Mouse (Mus musculus) heart, embryonic 15.5 days (tissue): ENCODE measurements at regions not wholly inside any gene's neighbourhood (a gene's known extent, or its start where the extent isn't known, plus 50 kb on each side); places are given as distances from the start of the nearest gene placed in this dataset.

Experiments used
- ATAC-seq: fragments of 200-750 bp; cut with Nextera tagmentation; replicated peaks from 2 replicates; pipeline ENCODE4 v1.8.0; 2017; ENCODE audit warnings: low read depth, moderate TSS enrichment; ENCODE audit not compliant: insufficient number of reproducible peaks, insufficient read depth, low FRiP score
- H3K27ac ChIP-seq: fragments of 300-500 bp; sonication (generic); 2 replicates; pipeline ENCODE4 v1.5.1; 2015; ENCODE audit warnings: mild to moderate bottlenecking, inconsistent platforms
- H3K27me3 ChIP-seq: fragments of 300-500 bp; sonication (generic); 2 replicates; pipeline ENCODE4 v1.6.1; 2015; ENCODE audit warnings: inconsistent platforms
- H3K36me3 ChIP-seq: fragments of 300-500 bp; sonication (generic); 2 replicates; pipeline ENCODE4 v1.6.1; 2015; ENCODE audit warnings: mild to moderate bottlenecking, inconsistent platforms
- H3K4me1 ChIP-seq: fragments of 300-500 bp; sonication (generic); replicated peaks from 2 replicates; pipeline ENCODE4 v1.6.1; 2015; ENCODE audit warnings: inconsistent platforms
- H3K4me2 ChIP-seq: fragments of 300-500 bp; sonication (generic); 2 replicates; pipeline ENCODE4 v1.6.1; 2015; ENCODE audit warnings: inconsistent platforms, mild to moderate bottlenecking, moderate library complexity
- H3K4me3 ChIP-seq: fragments of 300-500 bp; sonication (generic); 2 replicates; pipeline ENCODE4 v1.5.1; 2015; ENCODE audit warnings: mild to moderate bottlenecking, inconsistent platforms
- H3K9ac ChIP-seq: fragments of 300-500 bp; sonication (generic); 2 replicates; pipeline ENCODE4 v1.6.1; 2015; ENCODE audit warnings: mild to moderate bottlenecking, inconsistent platforms
- H3K9me3 ChIP-seq: fragments of 300-500 bp; sonication (generic); replicated peaks from 2 replicates; pipeline ENCODE4 v1.6.1; 2016; ENCODE audit warnings: inconsistent platforms
- WGBS: fragments of 180-500 bp; shearing (Covaris S2); methylation state at CpG from one replicate; pipeline ENCODE4 v1.1.7; 2015; ENCODE audit warnings: mixed read lengths; 5-methylcytosine and 5-hydroxymethylcytosine counted together

- Histone ChIP-seq H3K4me3 (no peak overlapping the region), H3K27ac (no peak overlapping the region), H3K9ac (no peak overlapping the region), H3K4me1 (peaks cover 7% of the 10 kb centered on the region; the same call in 1 of the 2 replicates), H3K4me2 (no peak overlapping the region), H3K9me3 (no peaks in the 10 kb centered on the region), H3K27me3 (no peaks in the 10 kb centered on the region), H3K36me3 (no peaks in the 10 kb centered on the region)
- WGBS: 68% methylated on average over 3 of the region's 3 CpGs
- no peak for ATAC-seq
These were observed 226.8 kb downstream of the Csl start for GRCm38 (mm10) chr10:99532697-99533119.

GRCm38 (mm10) chr10:99533468-99533867, 226.0 kb downstream of the Csl start:
- no peak for ATAC-seq
- Histone ChIP-seq H3K36me3 (no peaks in the 10 kb centered on the region), H3K9me3 (no peaks in the 10 kb centered on the region), H3K4me3 (no peak overlapping the region), H3K9ac (no peak overlapping the region), H3K27ac (peak overlapping the region; percentile 56), H3K4me2 (no peak overlapping the region), H3K4me1 (peaks cover 7% of the 10 kb centered on the region; the same call in 1 of the 2 replicates), H3K27me3 (no peaks in the 10 kb centered on the region)
- 45% methylated on average over 4 of the region's 4 CpGs for WGBS

- no peak for ATAC-seq
- H3K4me3 ChIP-seq: no peak overlapping the region
- WGBS: 51% methylated on average over 7 of the region's 7 CpGs
These were observed 225.2 kb downstream of the Csl start for GRCm38 (mm10) chr10:99534237-99534636.

GRCm38 (mm10) chr10:99538639-99539038, 220.8 kb downstream of the Csl start:
- Histone ChIP-seq H3K27me3 (no peaks in the 10 kb centered on the region), H3K4me3 (no peak overlapping the region), H3K4me1 (peaks cover 2% of the 10 kb centered on the region; the same call in 1 of the 2 replicates), H3K27ac (no peak overlapping the region), H3K36me3 (no peaks in the 10 kb centered on the region), H3K4me2 (no peak overlapping the region), H3K9me3 (no peaks in the 10 kb centered on the region), H3K9ac (no peak overlapping the region)
- ATAC-seq: no peak
- 66% methylated on average over 5 of the region's 5 CpGs for WGBS

More at GRCm38 (mm10) chr10:99534237-99534636, 225.2 kb downstream of the Csl start:
- peaks cover 7% of the 10 kb centered on the region; the same call in 1 of the 2 replicates for H3K4me1 ChIP-seq
- H3K27ac ChIP-seq: peak overlapping the region; percentile 56; the same call in 1 of the 2 replicates
- H3K36me3 ChIP-seq: no peaks in the 10 kb centered on the region
- no peaks in the 10 kb centered on the region for H3K27me3 ChIP-seq
- no peak overlapping the region for H3K4me2 ChIP-seq
- no peaks in the 10 kb centered on the region for H3K9me3 ChIP-seq
- H3K9ac ChIP-seq: no peak overlapping the region

GRCm38 (mm10) chr10:99552373-99552772, 207.1 kb downstream of the Csl start:
- no peak overlapping the region for H3K4me3 ChIP-seq
- no peak overlapping the region for H3K4me2 ChIP-seq
- 86% methylated on average over 4 of the region's 4 CpGs for WGBS
- no peak overlapping the region for H3K9ac ChIP-seq
- no peaks in the 10 kb centered on the region for H3K4me1 ChIP-seq
- no peak overlapping the region for H3K27ac ChIP-seq
- ATAC-seq: no peak
- H3K27me3 ChIP-seq: no peaks in the 10 kb centered on the region
- H3K9me3 ChIP-seq: no peaks in the 10 kb centered on the region
- no peaks in the 10 kb centered on the region for H3K36me3 ChIP-seq

GRCm38 (mm10) chr10:99552836-99553540, 206.5 kb downstream of the Csl start:
- Histone ChIP-seq H3K4me2 (no peak overlapping the region), H3K4me3 (no peak overlapping the region), H3K36me3 (no peaks in the 10 kb centered on the region), H3K9ac (no peak overlapping the region), H3K27me3 (no peaks in the 10 kb centered on the region), H3K9me3 (no peaks in the 10 kb centered on the region), H3K4me1 (no peaks in the 10 kb centered on the region), H3K27ac (no peak overlapping the region)
- WGBS: 81% methylated on average over 12 of the region's 12 CpGs
- no peak for ATAC-seq

- no peak overlapping the region for H3K4me2 ChIP-seq
- ATAC-seq: no peak
- no peaks in the 10 kb centered on the region for H3K4me1 ChIP-seq
- no peak overlapping the region for H3K9ac ChIP-seq
- no peaks in the 10 kb centered on the region for H3K27me3 ChIP-seq
- H3K4me3 ChIP-seq: no peak overlapping the region
- H3K27ac ChIP-seq: no peak overlapping the region
- H3K36me3 ChIP-seq: no peaks in the 10 kb centered on the region
- 87% methylated on average over 2 of the region's 2 CpGs for WGBS
- no peaks in the 10 kb centered on the region for H3K9me3 ChIP-seq
These were observed 204.4 kb downstream of the Csl start for GRCm38 (mm10) chr10:99555021-99555420.

GRCm38 (mm10) chr10:99555658-99556352, 203.7 kb downstream of the Csl start:
- no peaks in the 10 kb centered on the region for H3K36me3 ChIP-seq
- WGBS: 67% methylated on average over 12 of the region's 12 CpGs

GRCm38 (mm10) chr10:99556353-99557036, 203.0 kb downstream of the Csl start:
- ATAC-seq: no peak
- Histone ChIP-seq H3K9me3 (no peaks in the 10 kb centered on the region), H3K9ac (no peak overlapping the region), H3K4me1 (peaks cover 9% of the 10 kb centered on the region), H3K27me3 (no peaks in the 10 kb centered on the region), H3K4me3 (no peak overlapping the region), H3K4me2 (no peak overlapping the region), H3K27ac (no peak overlapping the region), H3K36me3 (no peaks in the 10 kb centered on the region)
- 69% methylated on average over 11 of the region's 11 CpGs for WGBS

More at GRCm38 (mm10) chr10:99555658-99556352, 203.7 kb downstream of the Csl start:
- no peaks in the 10 kb centered on the region for H3K9me3 ChIP-seq
- no peaks in the 10 kb centered on the region for H3K27me3 ChIP-seq
- ATAC-seq: no peak
- peaks cover 3% of the 10 kb centered on the region; the same call in 1 of the 2 replicates for H3K4me1 ChIP-seq
- no peak overlapping the region for H3K9ac ChIP-seq
- H3K27ac ChIP-seq: no peak overlapping the region
- H3K4me3 ChIP-seq: no peak overlapping the region
- no peak overlapping the region for H3K4me2 ChIP-seq

- H3K27ac ChIP-seq: no peak overlapping the region
- no peak overlapping the region for H3K9ac ChIP-seq
- no peaks in the 10 kb centered on the region for H3K36me3 ChIP-seq
- no peak for ATAC-seq
- no peaks in the 10 kb centered on the region for H3K27me3 ChIP-seq
- H3K4me1 ChIP-seq: peaks cover 11% of the 10 kb centered on the region
- H3K4me2 ChIP-seq: no peak overlapping the region
- WGBS: 77% methylated on average over 5 of the region's 5 CpGs
- H3K9me3 ChIP-seq: no peaks in the 10 kb centered on the region
- H3K4me3 ChIP-seq: no peak overlapping the region
These were observed 200.8 kb downstream of the Csl start for GRCm38 (mm10) chr10:99558656-99559055.

GRCm38 (mm10) chr10:99561166-99561818, 198.2 kb downstream of the Csl start:
- no peaks in the 10 kb centered on the region for H3K9me3 ChIP-seq
- no peaks in the 10 kb centered on the region for H3K27me3 ChIP-seq
- H3K9ac ChIP-seq: no peak overlapping the region
- H3K36me3 ChIP-seq: no peaks in the 10 kb centered on the region
- H3K27ac ChIP-seq: 0 out of 2 replicates have a peak overlapping the region, but pooled peaks have one; percentile 36
- peak overlapping the region; percentile 31 for H3K4me2 ChIP-seq
- 40% methylated on average over 11 of the region's 11 CpGs for WGBS
- peaks cover 11% of the 10 kb centered on the region for H3K4me1 ChIP-seq
- 0 out of 2 replicates have a peak, but pooled peaks have one; percentile 43 for ATAC-seq
- H3K4me3 ChIP-seq: no peak overlapping the region
